ENCODE assay signal across 11 mouse cellular contexts in genomic region chr7:127921516-127921915, GRCm38 (mm10). TPM values are rescaled to one million over a fixed set of nuclear protein-coding genes. Genes with fewer than 3 reads are reported as not detected.
A peak's percentile ranks its signal among the peaks of the same experiment; 100 is the strongest.
DNase-seq lines count a peak whose midpoint lies in the region; ATAC-seq and TF ChIP-seq lines count a peak whose summit lies in the region.
"Had no signal": no experiment of that assay in that cellular context is flagged by ENCODE, and none has a peak within 500 bp of the region (broad histone marks: within the 10 kb centered on the region; RNA-seq: fewer than 3 reads in every experiment).

No protein-coding gene starts in this region.

- no peak for TF ChIP-seq EP300 in MEL (IDR thresholded peaks at IDR 0.05; ENCODE audit: low read depth in 1 of 2, low read length in 2 of 2)
- TF ChIP-seq EP300 in liver, postnatal 0 days (IDR thresholded peaks at IDR 0.05; ENCODE audit: low read depth) = no peak

- H3K27ac ChIP-seq in hindbrain, postnatal 0 days = no peak overlapping the region
- no peak overlapping the region for H3K27ac ChIP-seq in hindbrain, embryonic 13.5 days
- H3K27ac ChIP-seq in MEL (ENCODE audit: control insufficient read depth, low read depth, low read length) = no peak overlapping the region
- H3K27ac ChIP-seq in liver, postnatal 0 days (ENCODE audit: low read depth) = peak overlapping the region; percentile 86
- H3K27ac ChIP-seq: limb, embryonic 12.5 days; neural tube, embryonic 12.5 days had no signal

- H3K4me1 ChIP-seq in hindbrain, postnatal 0 days (ENCODE audit: insufficient read depth, low read length) = no peaks in the 10 kb centered on the region
- H3K4me1 ChIP-seq in hindbrain, embryonic 13.5 days (replicated peaks) = no peaks in the 10 kb centered on the region
- peaks cover 0 to 11% of the 10 kb centered on the region in 2 experiments; a peak in 2 of 4 replicates for H3K4me1 ChIP-seq in MEL (ENCODE audit: control insufficient read depth in 1 of 2, insufficient read depth in 2 of 2, low read length in 2 of 2)
- H3K4me1 ChIP-seq in liver, postnatal 0 days (ENCODE audit: insufficient read depth) = peaks cover 22% of the 10 kb centered on the region
- H3K4me1 ChIP-seq: limb, embryonic 12.5 days; neural tube, embryonic 12.5 days had no signal

- peak; percentile 18 for DNase-seq in hindbrain, postnatal 0 days (ENCODE audit: low spot score)
- DNase-seq in 3T3-L1 (ENCODE audit: low read depth, low spot score) (peak; percentile 59), MEL (ENCODE audit: low read depth, low spot score) (peak; percentile 59)
- peak; percentile 65 for DNase-seq in liver, postnatal 0 days
- DNase-seq in spleen, adult 18-20 months = no peak
- no peak for DNase-seq in layer of hippocampus, adult 18-20 months (ENCODE audit: low spot score in 2 of 2)
- DNase-seq: heart, postnatal 4 days had no signal

- H3K4me2 ChIP-seq in hindbrain, postnatal 0 days (ENCODE audit: low read depth, low read length) = no peak overlapping the region
- H3K4me2 ChIP-seq in hindbrain, embryonic 13.5 days = no peak overlapping the region
- H3K4me2 ChIP-seq in liver, postnatal 0 days (ENCODE audit: low read depth, low read length) = no peak overlapping the region
- H3K4me2 ChIP-seq: limb, embryonic 12.5 days; neural tube, embryonic 12.5 days had no signal

- no peak overlapping the region for H3K4me3 ChIP-seq in hindbrain, postnatal 0 days (ENCODE audit: low read length)
- no peak overlapping the region for H3K4me3 ChIP-seq in hindbrain, embryonic 13.5 days
- no peak overlapping the region for H3K4me3 ChIP-seq in MEL (ENCODE audit: control insufficient read depth in 1 of 2, insufficient read depth in 1 of 2, low read depth in 2 of 2, low read length in 2 of 2)
- H3K4me3 ChIP-seq in liver, postnatal 0 days (ENCODE audit: low read depth, low read length) = no peak overlapping the region
- H3K4me3 ChIP-seq: limb, embryonic 12.5 days; neural tube, embryonic 12.5 days had no signal

- H3K79me2 ChIP-seq in MEL (ENCODE audit: control insufficient read depth, insufficient read depth, low read length, poor library complexity) = no peaks in the 10 kb centered on the region

- H3K9me3 ChIP-seq in hindbrain, postnatal 0 days (ENCODE audit: low read length) = no peaks in the 10 kb centered on the region
- no peaks in the 10 kb centered on the region for H3K9me3 ChIP-seq in hindbrain, embryonic 13.5 days
- H3K9me3 ChIP-seq in MEL (replicated peaks; ENCODE audit: insufficient read depth, low read length) = no peaks in the 10 kb centered on the region
- no peaks in the 10 kb centered on the region for H3K9me3 ChIP-seq in liver, postnatal 0 days (ENCODE audit: low read length)
- H3K9me3 ChIP-seq: limb, embryonic 12.5 days; neural tube, embryonic 12.5 days had no signal

- H3K36me3 ChIP-seq in hindbrain, postnatal 0 days (ENCODE audit: insufficient read depth, low read length) = peaks cover 9% of the 10 kb centered on the region; the same call in 1 of the 2 replicates
- H3K36me3 ChIP-seq in hindbrain, embryonic 13.5 days = peaks cover 82% of the 10 kb centered on the region
- peaks cover 2 to 13% of the 10 kb centered on the region in 2 experiments for H3K36me3 ChIP-seq in MEL (ENCODE audit: control insufficient read depth in 1 of 2, insufficient read depth in 2 of 2, low read length in 2 of 2)
- H3K36me3 ChIP-seq in liver, postnatal 0 days (replicated peaks; ENCODE audit: insufficient read depth, low read length) = peaks cover 19% of the 10 kb centered on the region; the same call in 1 of the 2 replicates

- no peak for ATAC-seq in hindbrain, postnatal 0 days
- ATAC-seq in hindbrain, embryonic 13.5 days (ENCODE audit: low FRiP score) = no peak
- ATAC-seq in liver, postnatal 0 days = peak; percentile 15; the same call in 1 of the 2 replicates
- ATAC-seq in cerebellum, adult (ENCODE audit: insufficient number of reproducible peaks, low FRiP score, low TSS enrichment) = no peak

- no peak overlapping the region for H3K9ac ChIP-seq in hindbrain, postnatal 0 days (replicated peaks; ENCODE audit: low read length)
- H3K9ac ChIP-seq in hindbrain, embryonic 13.5 days = no peak overlapping the region
- no peak overlapping the region for H3K9ac ChIP-seq in MEL (ENCODE audit: control insufficient read depth, low read depth, low read length, poor library complexity, severe bottlenecking)
- no peak overlapping the region for H3K9ac ChIP-seq in liver, postnatal 0 days (replicated peaks)
- H3K9ac ChIP-seq: limb, embryonic 12.5 days; neural tube, embryonic 12.5 days had no signal

- no peak for TF ChIP-seq POLR2A in MEL (IDR thresholded peaks at IDR 0.05; ENCODE audit: control insufficient read depth in 1 of 2, insufficient read depth in 1 of 2, low read depth in 1 of 2, low read length in 2 of 2, poor library complexity in 1 of 2)

- peak; percentile 38; the same call in 1 of the 2 replicates for TF ChIP-seq CTCF in hindbrain, postnatal 0 days (IDR thresholded peaks at IDR 0.05; ENCODE audit: low read depth)
- TF ChIP-seq CTCF in MEL (IDR thresholded peaks at IDR 0.05 in 2 of 3, conservative IDR thresholded peaks at IDR 0.05 in 1 of 3; ENCODE audit: control insufficient read depth in 1 of 3, insufficient read depth in 1 of 3, low read depth in 2 of 3, low read length in 3 of 3, poor library complexity in 1 of 3, severe bottlenecking in 1 of 3) = peak; percentile 53 to 71 (median 62)
- peak; percentile 71 for TF ChIP-seq CTCF in liver, postnatal 0 days (IDR thresholded peaks at IDR 0.05; ENCODE audit: low read depth)

- peak; percentile 12 for TF ChIP-seq RAD21 in MEL (IDR thresholded peaks at IDR 0.05; ENCODE audit: low read depth, low read length)

- 63% methylated on average over 8 of the region's 8 CpGs for WGBS in hindbrain, postnatal 0 days
- WGBS in hindbrain, embryonic 13.5 days = 65% methylated on average over 8 of the region's 8 CpGs
- WGBS in liver, postnatal 0 days (ENCODE audit: insufficient replicate concordance) = 50% methylated on average over 8 of the region's 8 CpGs

- no peaks in the 10 kb centered on the region for H3K27me3 ChIP-seq in hindbrain, postnatal 0 days (ENCODE audit: insufficient read depth, low read length)
- no peaks in the 10 kb centered on the region for H3K27me3 ChIP-seq in hindbrain, embryonic 13.5 days
- H3K27me3 ChIP-seq in MEL (ENCODE audit: control insufficient read depth in 1 of 2, insufficient read depth in 2 of 2, low read length in 2 of 2) = no peaks in the 10 kb centered on the region
- H3K27me3 ChIP-seq in liver, postnatal 0 days (ENCODE audit: insufficient read depth, low read length) = no peaks in the 10 kb centered on the region
- H3K27me3 ChIP-seq: limb, embryonic 12.5 days; neural tube, embryonic 12.5 days had no signal

RNA-seq across cellular contexts. Expression of gene Prss8, which starts 8.4 kb away (rescaled TPM):
- total RNA-seq in hindbrain, postnatal 0 days (2014; rRNA removed) = 0.26 and 0.32 TPM in 2 replicates
- 0.35 and 0.44 TPM in 2 replicates for polyA plus RNA-seq in hindbrain, postnatal 0 days (2015; fragmentation: Nextera tagmentation; extraction: Ambion mirVana)
- polyA plus RNA-seq in hindbrain, embryonic 13.5 days (2015; fragmentation: Nextera tagmentation; extraction: Ambion mirVana) = 0.26 and 0.30 TPM in 2 replicates
- 0.12 TPM in 1 of 2 replicates, not detected in the other for total RNA-seq in MEL (2012; rRNA removed)
- under 1 TPM in 1 of 2 experiments, not detected in 1; 0.21 TPM for polyA plus RNA-seq in MEL (2012; ENCODE audit: insufficient read depth in 1 of 2, insufficient read length in 2 of 2, low read depth in 1 of 2, low replicate concordance in 2 of 2, missing spikeins in 1 of 2)
- 13.7 and 15.2 TPM in 2 replicates for polyA plus RNA-seq in liver, postnatal 0 days (2015; fragmentation: Nextera tagmentation; extraction: Ambion mirVana)
- under 1 TPM; 0.25 to 0.46 TPM for total RNA-seq in layer of hippocampus, adult 18-20 months (2021)
- total RNA-seq: heart, postnatal 4 days had no signal

RNA-seq across cellular contexts. Expression of gene Kat8, which starts 9.2 kb away (rescaled TPM):
- total RNA-seq in hindbrain, postnatal 0 days (2014; rRNA removed) = 24.9 and 33.5 TPM in 2 replicates
- 30.1 and 33.9 TPM in 2 replicates for polyA plus RNA-seq in hindbrain, postnatal 0 days (2015; fragmentation: Nextera tagmentation; extraction: Ambion mirVana)
- 47.1 and 50.9 TPM in 2 replicates for polyA plus RNA-seq in hindbrain, embryonic 13.5 days (2015; fragmentation: Nextera tagmentation; extraction: Ambion mirVana)
- 40.3 and 45.8 TPM in 2 replicates for total RNA-seq in MEL (2012; rRNA removed)
- 10 to 100 TPM in 1 of 2 experiments, not detected in 1; 39.5 TPM for polyA plus RNA-seq in MEL (2012; ENCODE audit: insufficient read depth in 1 of 2, insufficient read length in 2 of 2, low read depth in 1 of 2, low replicate concordance in 2 of 2, missing spikeins in 1 of 2)
- polyA plus RNA-seq in liver, postnatal 0 days (2015; fragmentation: Nextera tagmentation; extraction: Ambion mirVana) = 12.5 and 13.2 TPM in 2 replicates
- total RNA-seq in layer of hippocampus, adult 18-20 months (2021) = 10 to 100 TPM; 29.8 to 30.9 TPM

RNA-seq across cellular contexts. Expression of gene Bckdk, which starts 17.6 kb away (rescaled TPM):
- 44.3 and 55.0 TPM in 2 replicates for total RNA-seq in hindbrain, postnatal 0 days (2014; rRNA removed)
- 61.5 and 63.5 TPM in 2 replicates for polyA plus RNA-seq in hindbrain, postnatal 0 days (2015; fragmentation: Nextera tagmentation; extraction: Ambion mirVana)
- polyA plus RNA-seq in hindbrain, embryonic 13.5 days (2015; fragmentation: Nextera tagmentation; extraction: Ambion mirVana) = 59.7 and 66.8 TPM in 2 replicates
- total RNA-seq in MEL (2012; rRNA removed) = 32.6 and 35.0 TPM in 2 replicates
- 100 to 1,000 TPM in 1 of 2 experiments, not detected in 1; 126 TPM for polyA plus RNA-seq in MEL (2012; ENCODE audit: insufficient read depth in 1 of 2, insufficient read length in 2 of 2, low read depth in 1 of 2, low replicate concordance in 2 of 2, missing spikeins in 1 of 2)
- polyA plus RNA-seq in liver, postnatal 0 days (2015; fragmentation: Nextera tagmentation; extraction: Ambion mirVana) = 30.5 and 32.5 TPM in 2 replicates
- total RNA-seq in layer of hippocampus, adult 18-20 months (2021) = 10 to 100 TPM; 41.4 to 42.4 TPM

RNA-seq across cellular contexts. Expression of gene Prss36, which starts 25.0 kb away (rescaled TPM):
- total RNA-seq in hindbrain, postnatal 0 days (2014; rRNA removed) = 17.0 and 19.9 TPM in 2 replicates
- 16.5 and 17.3 TPM in 2 replicates for polyA plus RNA-seq in hindbrain, postnatal 0 days (2015; fragmentation: Nextera tagmentation; extraction: Ambion mirVana)
- polyA plus RNA-seq in hindbrain, embryonic 13.5 days (2015; fragmentation: Nextera tagmentation; extraction: Ambion mirVana) = 11.8 and 13.3 TPM in 2 replicates
- total RNA-seq in MEL (2012; rRNA removed) = 1.7 and 1.9 TPM in 2 replicates
- polyA plus RNA-seq in MEL (2012; ENCODE audit: insufficient read depth in 1 of 2, insufficient read length in 2 of 2, low read depth in 1 of 2, low replicate concordance in 2 of 2, missing spikeins in 1 of 2) = 1 to 10 TPM in 1 of 2 experiments, not detected in 1; 5.1 TPM
- polyA plus RNA-seq in liver, postnatal 0 days (2015; fragmentation: Nextera tagmentation; extraction: Ambion mirVana) = 3.3 and 4.5 TPM in 2 replicates
- total RNA-seq in layer of hippocampus, adult 18-20 months (2021) = 10 to 100 TPM; 10.3 to 10.5 TPM

RNA-seq across cellular contexts. Expression of gene Vkorc1, which starts 26.1 kb away (rescaled TPM):
- total RNA-seq in hindbrain, postnatal 0 days (2014; rRNA removed) = 37.2 and 43.0 TPM in 2 replicates
- polyA plus RNA-seq in hindbrain, postnatal 0 days (2015; fragmentation: Nextera tagmentation; extraction: Ambion mirVana) = 72.6 and 79.8 TPM in 2 replicates
- polyA plus RNA-seq in hindbrain, embryonic 13.5 days (2015; fragmentation: Nextera tagmentation; extraction: Ambion mirVana) = 67.6 and 71.1 TPM in 2 replicates
- 28.7 and 36.2 TPM in 2 replicates for total RNA-seq in MEL (2012; rRNA removed)
- polyA plus RNA-seq in MEL (2012; ENCODE audit: insufficient read depth in 1 of 2, insufficient read length in 2 of 2, low read depth in 1 of 2, low replicate concordance in 2 of 2, missing spikeins in 1 of 2) = 10 to 100 TPM in 1 of 2 experiments, not detected in 1; 66.4 TPM
- polyA plus RNA-seq in liver, postnatal 0 days (2015; fragmentation: Nextera tagmentation; extraction: Ambion mirVana) = 513 and 556 TPM in 2 replicates
- total RNA-seq in layer of hippocampus, adult 18-20 months (2021) = 10 to 100 TPM; 22.9 to 30.8 TPM

Comparison
In these comparisons a context has a peak if more than half of its experiments do, and no peak if none do; other contexts are left out.
1. DNase-seq: peak in hindbrain, postnatal 0 days (single experiment), 3T3-L1 (single experiment), MEL (single experiment) and liver, postnatal 0 days (single experiment); none in spleen, adult 18-20 months (0 of 2) and layer of hippocampus, adult 18-20 months (0 of 2).
2. RNA of gene Prss8, which starts 8.4 kb away (polyA plus RNA-seq): 13.7 to 15.2 TPM in liver, postnatal 0 days; 0.35 to 0.44 TPM in hindbrain, postnatal 0 days, 0.26 to 0.30 TPM in hindbrain, embryonic 13.5 days and 0.21 TPM in MEL; every median in the first group is over 10 times any median in the second.
3. Peak in every context shown above with its lines, with median percentiles within 50 percentile points of each other: CTCF ChIP-seq.